Mouse (Mus musculus): ENCODE measurements at regions not wholly inside any gene's neighbourhood (a gene's known extent, or its start where the extent isn't known, plus 50 kb on each side); places are given as distances from the start of the nearest gene placed in this dataset.

DNA sequence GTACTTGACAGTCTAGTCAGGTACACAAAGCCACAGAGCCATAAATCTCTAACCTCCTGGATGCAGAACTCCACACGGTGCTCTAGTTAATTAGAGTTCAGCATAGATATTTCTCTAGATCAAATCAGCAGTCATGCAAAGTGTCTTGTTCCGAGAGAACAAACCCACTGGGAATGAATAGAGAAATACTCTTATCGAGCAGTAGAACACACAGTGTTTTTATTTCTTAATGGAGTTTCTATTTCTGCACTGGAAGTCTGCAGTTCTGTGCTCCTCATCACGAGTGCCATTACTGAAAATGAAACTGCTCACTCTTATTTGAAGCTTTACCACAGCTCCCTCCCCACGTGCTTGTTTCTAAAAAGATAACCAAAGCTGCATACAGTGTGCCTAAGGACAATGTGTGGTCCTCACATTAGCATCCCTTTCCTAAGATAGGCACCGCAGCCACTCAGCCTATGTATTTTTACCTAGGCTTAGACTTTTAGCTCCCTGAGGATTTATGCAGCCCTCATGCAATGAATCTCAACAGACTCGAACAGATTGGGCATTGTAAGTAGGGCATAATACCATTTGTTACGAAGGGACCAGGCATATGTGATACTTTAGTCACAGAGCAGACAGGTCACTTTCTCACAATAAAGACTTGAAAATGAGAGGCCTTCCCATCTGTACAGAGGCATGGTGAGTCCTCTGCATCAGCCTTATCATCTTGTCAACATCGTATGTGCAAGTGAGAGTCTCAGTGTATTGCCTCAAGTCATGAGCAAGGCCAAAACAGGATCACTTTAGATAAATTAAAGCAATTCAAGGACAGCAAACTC is 301.5 kb downstream of the Arl4a start:
- no peak for DNase-seq
- intact Hi-C loops (cut with DNase I), result no loop called here

DNA sequence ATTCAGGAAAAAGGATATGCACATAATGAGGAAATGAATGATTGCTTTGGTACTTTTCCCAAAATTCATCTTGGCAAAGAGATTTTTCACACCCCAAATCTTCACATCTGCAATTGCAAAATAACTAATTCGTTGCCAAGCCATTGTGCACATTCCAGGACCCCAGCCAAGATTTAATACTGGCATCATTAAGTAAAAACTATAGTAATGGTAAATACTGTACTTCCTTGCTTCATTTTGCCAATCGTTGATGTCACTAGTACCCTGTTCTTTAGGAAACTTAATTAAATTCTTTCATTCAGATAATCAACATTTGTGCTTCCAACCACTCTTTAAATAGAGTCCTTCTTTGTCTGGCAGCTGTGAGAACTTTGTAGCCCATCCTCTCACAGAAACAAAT is 303.6 kb downstream of the Arl4a start:
- intact Hi-C loops (cut with DNase I), result no loop called here
- DNase-seq, result no peak

DNA sequence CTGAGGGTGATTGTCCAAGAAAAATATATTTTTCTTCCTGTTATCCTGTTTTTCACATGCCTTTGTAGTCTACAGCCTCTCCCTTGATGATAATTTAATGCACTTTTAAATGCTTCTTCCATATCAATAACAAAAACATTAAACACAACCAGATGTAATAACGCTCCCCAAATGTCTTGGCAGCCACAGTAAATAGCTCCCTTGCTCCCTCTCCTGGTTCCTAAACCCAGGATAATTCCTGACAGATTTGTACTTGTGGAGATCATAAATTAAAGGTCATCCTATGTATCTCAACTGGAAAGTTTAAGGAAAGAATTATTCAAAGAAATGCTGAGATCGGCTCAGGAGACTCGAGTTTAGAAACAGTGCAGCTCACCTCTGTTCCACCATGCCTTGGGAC is 306.6 kb downstream of the Arl4a start:
- DNase-seq, result no peak
- intact Hi-C loops (cut with DNase I), result no loop called here

DNA sequence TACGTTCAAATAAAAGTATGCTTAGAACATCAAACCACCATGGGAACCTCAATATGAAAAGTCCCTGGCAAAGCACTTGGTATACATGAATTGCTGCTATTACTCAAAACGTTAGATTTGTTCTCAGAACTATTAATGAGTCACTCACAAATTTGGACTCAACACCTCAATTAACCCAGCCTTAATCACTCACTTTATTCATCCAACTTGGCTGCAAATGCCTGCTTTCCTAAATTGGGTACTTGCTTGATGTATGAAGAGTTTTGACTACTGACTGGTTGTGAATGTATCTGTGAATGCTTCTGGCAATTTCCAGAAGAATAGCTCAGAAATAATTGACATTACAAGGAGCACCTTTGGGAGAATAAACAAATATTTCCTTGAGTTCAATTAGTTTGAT is 308.6 kb downstream of the Arl4a start:
- intact Hi-C loops (cut with DNase I), result no loop called here
- no peak for DNase-seq

DNA sequence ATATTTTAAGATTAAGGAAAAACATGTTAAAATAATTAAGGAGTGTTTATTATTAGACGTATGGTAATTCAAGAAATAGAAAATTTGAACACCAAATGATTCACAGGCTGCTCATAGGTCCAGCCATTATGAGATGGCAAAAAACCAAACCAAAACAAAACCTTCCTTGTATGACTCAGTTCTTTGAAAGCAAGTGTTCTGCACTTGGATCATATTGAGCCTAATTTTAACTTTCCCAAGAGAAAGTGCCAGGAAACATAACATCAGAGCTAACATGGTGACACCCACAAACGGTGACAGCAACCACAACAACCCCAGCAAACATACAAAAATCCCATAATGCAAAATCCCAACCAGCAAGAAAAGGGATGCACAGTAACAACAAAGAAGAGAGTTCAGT is 313.7 kb downstream of the Arl4a start:
- no peak for DNase-seq
- intact Hi-C loops (cut with DNase I), result no loop called here

DNA sequence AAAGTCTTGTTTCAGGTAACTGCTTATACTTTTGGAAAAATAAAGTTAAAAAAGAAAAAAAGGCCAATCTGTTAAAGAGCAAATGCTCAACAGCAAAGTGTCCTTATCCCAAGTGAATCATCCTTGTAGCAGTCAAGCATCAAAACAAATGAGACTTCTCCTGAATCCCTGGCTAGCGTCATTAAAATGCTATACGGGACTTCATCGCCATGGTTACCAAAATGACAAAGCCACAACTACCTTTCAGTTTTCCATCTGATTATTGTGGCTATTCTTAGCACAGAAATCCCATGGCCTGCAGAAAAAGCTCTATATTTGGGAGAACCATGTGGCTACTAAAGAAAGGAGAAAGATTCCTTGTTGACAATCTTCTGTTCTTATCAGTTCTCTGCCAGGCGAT is 322.7 kb downstream of the Arl4a start:
- intact Hi-C loops (cut with DNase I), result no loop called here
- DNase-seq, result no peak

DNA sequence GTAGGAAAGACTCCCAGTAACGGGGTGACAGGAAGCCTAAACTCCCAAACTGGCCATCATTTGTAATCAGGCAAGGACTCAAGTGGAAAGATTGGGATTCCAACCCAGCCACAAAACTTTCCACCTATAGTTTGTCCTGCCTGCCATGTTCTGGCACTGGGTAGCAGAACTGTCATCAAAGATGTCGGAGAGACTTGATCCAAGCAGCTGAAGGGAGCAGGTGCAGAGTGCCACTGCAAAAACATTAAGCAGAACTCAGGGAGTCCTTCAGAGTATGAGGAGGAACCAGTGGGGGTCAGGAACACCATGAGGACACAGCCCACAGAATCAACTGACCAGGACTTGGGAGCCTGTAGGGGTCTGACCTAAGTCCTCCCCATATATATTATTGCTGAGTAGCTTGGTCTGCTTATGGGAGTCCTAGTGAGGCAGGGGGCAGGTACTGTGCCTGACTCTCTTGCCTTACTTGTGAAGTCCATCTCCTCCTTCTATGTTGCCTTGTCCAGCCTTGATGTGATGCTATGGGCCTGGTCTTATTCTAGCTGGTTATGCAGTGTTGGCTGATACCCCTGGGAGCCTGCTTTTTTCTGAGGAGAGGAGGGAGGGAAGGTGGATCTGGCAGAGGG is 323.5 kb downstream of the Arl4a start:
- no peak for DNase-seq
- intact Hi-C loops (cut with DNase I), result no loop called here

DNA sequence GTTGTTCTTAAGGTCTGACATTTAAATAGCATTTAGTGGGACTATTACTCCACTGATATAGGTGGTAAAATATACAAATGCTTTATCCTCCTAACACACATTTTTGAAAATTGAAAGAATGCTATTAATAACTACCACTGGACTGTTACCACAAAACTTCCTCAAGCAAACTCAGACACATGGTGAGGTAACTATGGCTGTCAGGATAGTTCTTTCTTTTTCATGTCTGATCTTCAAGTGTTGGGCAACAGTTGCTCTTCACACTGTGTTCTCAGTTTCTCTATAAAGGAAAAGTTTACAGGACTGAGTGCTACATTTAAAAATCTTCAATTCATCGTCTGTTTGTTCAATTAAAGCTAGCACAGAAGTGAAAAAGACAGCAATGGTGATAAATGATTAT is 326.0 kb downstream of the Arl4a start:
- no peak for DNase-seq
- intact Hi-C loops (cut with DNase I), result no loop called here

DNA sequence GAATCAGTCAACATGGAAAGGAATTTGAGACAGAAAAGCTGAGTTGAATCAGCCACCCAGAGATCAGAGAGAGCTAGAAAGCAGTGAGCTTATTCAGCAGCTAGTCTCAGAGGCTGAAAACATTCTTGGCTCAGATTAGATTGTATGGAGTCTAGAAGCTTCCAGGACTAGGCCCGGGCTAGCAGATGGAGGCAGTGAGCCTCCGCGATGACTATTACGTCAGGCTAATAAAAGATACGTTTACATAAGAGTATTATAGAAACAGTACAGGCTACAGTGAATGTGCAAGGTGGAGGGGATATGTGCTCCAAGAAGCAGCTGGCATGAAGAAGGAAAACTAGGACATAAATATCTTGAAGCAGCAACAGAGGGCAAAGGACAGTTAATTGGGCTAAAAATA is 328.0 kb downstream of the Arl4a start:
- no peak for DNase-seq
- intact Hi-C loops (cut with DNase I), result no loop called here

DNA sequence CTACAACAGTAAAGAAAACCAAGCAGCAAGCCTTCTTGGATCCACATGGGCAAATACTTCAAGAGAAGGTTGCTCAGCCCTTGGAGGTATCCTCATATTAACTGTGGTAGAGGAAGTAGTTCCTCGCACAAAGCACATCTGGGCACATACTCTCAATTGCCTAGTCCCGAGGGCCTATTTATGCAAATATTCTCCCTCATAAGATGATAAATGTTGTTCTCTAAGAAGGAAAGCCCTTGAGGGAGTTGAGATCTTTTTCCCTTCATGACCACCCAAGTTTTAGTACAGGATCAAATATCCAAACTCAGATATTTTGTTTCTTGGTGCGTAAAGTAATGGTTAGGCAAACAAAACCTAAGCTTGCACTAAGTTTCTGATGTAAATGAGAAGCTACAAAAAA is 340.6 kb downstream of the Arl4a start:
- no peak for DNase-seq
- intact Hi-C loops (cut with DNase I), result no loop called here

DNA sequence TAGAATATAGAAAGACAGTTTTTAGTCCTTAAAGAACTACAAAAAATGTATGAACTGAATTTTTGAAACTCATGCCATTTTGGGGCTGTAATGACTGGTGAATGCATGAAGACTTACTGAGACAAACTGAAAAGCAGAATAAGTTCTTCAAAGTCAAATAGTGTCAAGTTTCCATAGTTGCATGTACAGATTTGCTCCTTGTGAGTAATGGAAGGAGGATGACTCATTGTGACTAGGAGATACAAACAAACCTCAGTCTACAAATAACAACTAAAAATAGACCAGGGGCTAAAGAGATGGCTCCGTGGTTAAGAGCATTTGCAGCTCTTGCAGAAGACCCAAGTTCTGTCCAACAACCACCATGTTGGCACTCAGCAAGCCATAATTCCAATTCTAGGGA is 342.5 kb downstream of the Arl4a start:
- intact Hi-C loops (cut with DNase I), result no loop called here
- no peak for DNase-seq

DNA sequence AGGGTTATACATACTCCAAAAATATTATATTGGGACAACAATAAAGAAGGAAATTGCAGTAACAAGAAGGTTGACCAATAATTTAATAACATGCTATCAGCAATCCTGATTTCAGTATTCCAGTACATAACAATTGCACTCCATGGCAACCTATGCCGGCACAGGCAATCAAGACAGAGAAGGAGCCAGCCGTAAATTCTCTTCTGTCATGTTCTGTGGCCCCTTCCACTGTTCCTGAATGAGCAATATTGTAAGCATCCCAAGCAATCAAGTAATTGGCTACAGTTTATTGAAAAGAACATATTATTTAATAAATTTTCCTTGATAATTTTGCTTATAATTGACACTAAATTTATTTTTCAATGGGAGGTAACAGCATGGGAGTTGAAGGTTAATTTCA is 345.8 kb downstream of the Arl4a start:
- intact Hi-C loops (cut with DNase I), result no loop called here
- no peak for DNase-seq

DNA sequence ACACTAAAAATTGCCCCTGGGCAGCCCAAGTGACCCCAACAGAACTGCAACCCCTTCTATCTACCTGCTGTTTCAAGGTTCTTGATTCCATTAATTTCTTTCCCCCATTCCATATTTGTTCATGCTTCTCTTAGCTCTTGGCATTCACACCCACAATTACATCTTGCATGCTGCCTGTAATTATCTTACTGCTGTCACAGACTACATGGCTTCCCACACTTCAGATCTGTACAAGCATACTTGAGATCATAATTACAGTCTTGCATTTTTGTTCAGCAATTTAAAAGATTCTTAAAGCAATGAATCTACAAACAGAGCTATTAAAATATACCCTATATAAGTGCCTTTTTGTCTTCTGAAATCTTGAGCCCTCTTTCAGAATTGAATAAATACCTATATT is 352.4 kb downstream of the Arl4a start:
- intact Hi-C loops (cut with DNase I), result no loop called here
- no peak for DNase-seq

DNA sequence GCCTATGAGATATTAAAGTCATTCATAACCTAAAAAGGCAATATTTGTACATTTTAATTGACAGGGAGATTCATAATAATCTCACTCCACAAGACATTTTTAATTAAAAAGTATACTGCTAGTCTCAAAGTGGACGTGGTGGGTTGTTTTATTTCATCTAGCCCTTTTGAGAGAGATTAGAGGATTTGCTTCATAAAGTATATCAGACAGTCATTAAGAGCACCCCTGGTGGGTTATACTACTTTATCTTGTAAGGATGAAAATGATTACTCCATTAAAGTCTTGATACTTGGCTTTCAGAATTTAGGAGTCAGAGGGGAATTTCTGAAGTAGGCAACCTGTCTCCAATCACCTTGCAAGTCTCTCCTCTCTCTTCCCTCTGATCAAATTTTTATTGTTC is 355.7 kb downstream of the Arl4a start:
- DNase-seq, result no peak
- intact Hi-C loops (cut with DNase I), result no loop called here

DNA sequence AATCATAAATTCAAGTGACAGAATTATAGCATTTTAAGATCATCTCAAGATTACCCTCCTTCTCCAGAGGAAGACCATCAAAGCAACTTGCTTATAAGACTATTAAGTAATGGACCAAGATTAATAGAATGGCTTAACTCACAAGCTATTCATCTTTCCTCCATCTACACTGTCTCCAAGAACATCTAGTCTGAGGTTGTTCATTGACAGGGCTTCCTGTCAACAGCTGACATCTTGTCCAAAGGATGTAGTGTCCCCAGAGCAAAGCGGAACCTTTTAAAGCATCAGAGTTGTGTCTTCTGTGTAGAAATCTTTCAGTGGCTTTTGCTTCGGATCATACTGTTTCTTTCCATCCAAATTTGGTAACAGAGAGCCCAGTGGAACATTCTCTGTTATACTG is 362.2 kb downstream of the Arl4a start:
- intact Hi-C loops (cut with DNase I), result no loop called here
- DNase-seq, result no peak

DNA sequence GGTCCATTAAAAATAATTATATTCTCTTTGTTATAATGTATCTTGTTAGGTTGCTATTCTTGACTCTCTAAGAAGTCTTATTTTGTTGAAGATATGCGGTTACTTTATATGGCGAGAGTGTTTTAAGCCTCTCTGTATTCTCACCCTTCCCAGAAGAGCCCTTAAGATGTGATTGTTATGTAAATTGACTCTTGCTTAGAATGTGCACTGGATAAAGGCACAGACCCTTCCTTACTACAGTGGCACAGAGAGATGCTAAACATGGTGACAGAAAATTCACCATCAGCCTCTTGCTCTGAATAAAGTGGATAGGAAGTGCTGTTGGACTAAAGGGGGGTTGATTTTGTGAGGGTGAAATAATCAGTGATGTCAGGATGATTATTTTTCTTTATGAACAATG is 370.1 kb downstream of the Arl4a start:
- intact Hi-C loops (cut with DNase I), result loop anchor here (10.0 kb wide), 1 partner anchor 497 kb away; no protein-coding TSS in a partner anchor
- DNase-seq, result no peak

DNA sequence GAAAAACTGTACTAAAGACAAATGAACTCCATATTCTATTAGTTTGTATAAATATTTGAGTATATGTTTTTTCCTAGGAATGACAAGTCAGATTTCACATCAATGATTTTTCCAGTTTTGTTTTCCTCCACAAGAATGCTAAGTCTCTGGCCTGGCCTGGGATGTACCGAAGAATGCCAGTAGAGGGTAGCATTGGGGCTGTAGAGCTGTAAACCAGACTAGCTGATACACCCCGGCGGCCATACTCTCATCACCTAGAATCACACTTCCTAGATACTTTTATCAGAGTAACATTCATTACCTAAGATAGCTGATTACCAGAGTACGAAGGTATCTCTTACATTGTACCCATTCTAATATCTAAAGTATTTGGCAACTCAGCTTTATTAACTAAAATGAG is 372.4 kb downstream of the Arl4a start:
- intact Hi-C loops (cut with DNase I), result loop anchor here (1.0 to 10.0 kb wide), 3 partner anchors 155 to 499 kb away; no protein-coding TSS in a partner anchor
- peak; percentile 21 to 62 for DNase-seq

DNA sequence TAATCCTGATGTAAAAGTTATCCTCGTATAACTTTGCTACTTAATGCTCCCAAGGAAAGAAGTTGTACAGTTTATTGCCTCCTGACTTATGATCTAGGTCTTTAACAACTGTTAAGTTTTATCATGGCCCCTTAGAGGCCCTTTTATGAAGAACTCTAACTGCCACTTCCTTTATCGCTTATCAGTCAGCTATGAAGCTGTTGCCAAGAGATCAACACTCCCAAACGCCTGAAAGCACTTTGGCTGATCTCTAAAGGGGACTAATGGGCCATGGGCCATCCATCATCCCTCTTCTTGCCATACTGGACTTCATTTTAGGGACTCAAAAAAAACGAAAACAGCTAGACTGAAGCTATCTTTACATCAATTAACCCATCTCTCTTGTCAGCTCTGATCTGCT is 377.4 kb downstream of the Arl4a start:
- no peak for DNase-seq
- intact Hi-C loops (cut with DNase I), result loop anchor here (10.0 kb wide), 1 partner anchor 504 kb away; no protein-coding TSS in a partner anchor

DNA sequence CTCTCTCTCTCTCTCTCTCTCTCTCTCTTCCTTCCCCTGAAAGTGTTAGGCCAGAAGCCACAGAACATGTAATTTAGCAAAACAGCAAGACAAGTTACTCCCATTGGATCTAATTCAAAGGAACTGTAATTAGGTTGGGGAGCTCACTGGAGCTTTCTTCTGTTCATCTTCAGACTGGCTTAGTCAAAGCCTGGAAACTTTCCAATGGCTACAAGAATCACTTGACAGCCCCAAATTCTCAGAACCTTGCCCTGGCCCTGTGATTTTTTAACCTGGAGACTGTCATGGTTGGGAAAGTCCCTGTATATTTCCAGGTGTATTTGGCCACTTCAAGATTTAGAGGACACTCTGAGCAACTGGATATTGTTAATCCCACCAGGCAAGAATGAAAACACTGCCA is 381.2 kb downstream of the Arl4a start:
- DNase-seq, result no peak
- intact Hi-C loops (cut with DNase I), result no loop called here

DNA sequence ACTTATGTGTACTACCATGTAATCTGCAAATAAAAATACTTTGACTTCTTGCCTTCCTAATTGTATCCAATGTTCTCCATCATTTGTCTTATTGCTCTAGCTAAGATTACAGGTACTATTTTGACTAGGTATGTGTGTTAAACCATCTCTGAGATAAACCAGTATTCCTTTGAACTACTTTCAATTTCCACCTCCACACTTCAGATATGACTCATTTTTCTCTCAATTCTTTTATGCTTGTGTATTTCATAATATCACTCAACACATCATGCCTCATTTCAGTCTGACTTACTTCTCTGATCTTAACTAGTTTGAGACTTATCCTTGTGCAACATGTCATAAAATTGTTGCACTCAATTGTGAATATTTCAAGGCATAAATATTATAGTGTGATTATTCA is 388.9 kb downstream of the Arl4a start:
- DNase-seq, result no peak
- intact Hi-C loops (cut with DNase I), result no loop called here

DNA sequence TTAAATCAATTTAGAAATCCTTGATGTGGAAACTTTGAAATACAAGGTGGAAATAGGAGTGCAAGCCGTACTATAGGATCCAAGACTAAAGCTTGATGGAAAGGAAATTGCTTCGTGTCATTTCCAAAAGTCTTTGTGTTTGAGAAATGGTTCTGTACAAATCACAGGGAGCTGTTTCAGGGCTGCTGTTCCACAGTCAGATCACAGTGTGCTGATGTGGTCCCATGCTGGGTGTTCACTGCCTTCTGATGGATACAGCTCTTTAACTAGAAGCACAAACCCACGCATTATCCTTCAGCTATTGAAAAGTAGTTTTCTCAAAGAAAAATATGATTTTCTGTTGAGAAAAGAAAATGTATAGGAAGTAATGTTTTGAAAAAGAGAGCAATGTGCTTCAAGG is 391.3 kb downstream of the Arl4a start:
- no peak for DNase-seq
- intact Hi-C loops (cut with DNase I), result no loop called here

DNA sequence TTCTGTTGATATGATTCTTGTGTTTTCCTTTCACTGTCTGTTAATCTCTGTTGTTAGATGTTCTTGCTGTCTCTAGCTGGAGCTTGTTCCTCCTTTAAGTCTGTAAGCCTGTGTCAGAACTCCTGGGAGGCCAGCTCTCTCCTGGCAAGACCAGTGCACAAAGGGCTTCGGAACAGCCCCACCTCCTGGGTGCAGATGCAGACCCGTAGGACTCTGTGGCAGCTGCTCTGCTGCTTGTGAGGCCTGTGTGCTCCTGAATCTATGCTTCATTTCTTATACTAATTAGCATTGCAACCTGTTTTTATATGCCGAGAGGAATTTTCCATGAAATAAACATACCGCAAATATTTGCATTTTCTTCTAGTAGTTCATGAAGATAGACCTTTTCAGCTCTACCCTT is 392.2 kb downstream of the Arl4a start:
- intact Hi-C loops (cut with DNase I), result no loop called here
- no peak for DNase-seq

DNA sequence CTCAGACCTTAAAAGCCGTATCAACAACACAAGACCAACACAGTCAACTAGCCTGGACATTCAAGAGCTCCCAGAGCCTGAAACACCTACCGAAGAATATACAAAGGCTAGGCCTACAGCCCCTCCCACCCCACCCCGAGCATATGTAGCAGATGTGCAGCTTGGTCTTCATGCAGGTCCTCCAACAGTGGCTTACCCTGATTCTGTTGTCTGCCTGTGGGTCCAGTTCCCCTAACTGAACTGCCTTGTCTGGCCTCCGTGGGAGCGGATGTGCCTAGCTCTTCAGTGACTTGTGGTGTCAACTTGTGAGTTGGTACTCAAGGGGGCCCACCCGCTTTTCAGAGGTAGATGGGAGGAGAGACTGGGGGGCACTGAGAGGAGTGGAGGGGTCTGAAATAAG is 398.6 kb downstream of the Arl4a start:
- intact Hi-C loops (cut with DNase I), result no loop called here

More for the DNA sequence above, 398.6 kb downstream of the Arl4a start:
- no peak for DNase-seq
